Mouse (Mus musculus) lung, embryonic 14.5 days (tissue): ENCODE data around the gene Ccdc155. TPM values are rescaled to one million over a fixed set of nuclear protein-coding genes. Genes with fewer than 3 reads are reported as not detected.
A peak's percentile ranks its signal among the peaks of the same experiment; 100 is the strongest.
"Not testable (repeated sequence)": the region's sequence is repeated elsewhere in the genome, so short reads cannot be mapped to it uniquely, and the experiment has no call there.

Experiments
- ATAC-seq: fragments of 200-750 bp; cut with Nextera tagmentation; 2 replicates; pipeline ENCODE4 v1.8.0; 2017; ENCODE audit warnings: mild to moderate bottlenecking, moderate TSS enrichment, moderate library complexity; ENCODE audit not compliant: insufficient read depth
- DNase-seq: peaks from one replicate; pipeline ENCODE4 v3.0.0-alpha.2; 2015
- H3K27ac ChIP-seq: fragments of 300-500 bp; sonication (generic); 2 replicates; pipeline ENCODE4 v1.5.1; 2014; ENCODE audit warnings: low read depth, mild to moderate bottlenecking, moderate library complexity
- H3K27me3 ChIP-seq: fragments of 300-500 bp; sonication (generic); 2 replicates; pipeline ENCODE4 v1.6.1; 2014; ENCODE audit warnings: low read length, control low read depth; ENCODE audit not compliant: insufficient read depth
- H3K36me3 ChIP-seq: fragments of 300-500 bp; sonication (generic); 2 replicates; pipeline ENCODE4 v1.6.1; 2014; ENCODE audit warnings: control low read depth; ENCODE audit not compliant: insufficient read depth
- H3K4me1 ChIP-seq: fragments of 300-500 bp; sonication (generic); 2 replicates; pipeline ENCODE4 v1.6.1; 2014; ENCODE audit warnings: antibody characterized with exemption, control low read depth; ENCODE audit not compliant: insufficient read depth
- H3K4me2 ChIP-seq: fragments of 300-500 bp; sonication (generic); 2 replicates; pipeline ENCODE4 v1.6.1; 2014; ENCODE audit warnings: mild to moderate bottlenecking
- H3K4me3 ChIP-seq: fragments of 300-500 bp; sonication (generic); 2 replicates; pipeline ENCODE4 v1.5.1; 2014; ENCODE audit warnings: low read depth, low read length
- H3K9ac ChIP-seq: fragments of 300-500 bp; sonication (generic); 2 replicates; pipeline ENCODE4 v1.6.1; 2014
- H3K9me3 ChIP-seq: fragments of 300-500 bp; sonication (generic); 2 replicates; pipeline ENCODE4 v1.6.1; 2016; ENCODE audit warnings: low read depth, low read length, control low read depth
- CTCF ChIP-seq: IDR thresholded peaks from 2 replicates; pipeline ENCODE4 v1.5.1; 2016; ENCODE audit warnings: antibody characterized with exemption, low read depth
- WGBS: fragments of 180-500 bp; shearing (Covaris S2); extraction: QIAGEN DNeasy Blood & Tissue Kit; methylation state at CpG from one replicate; pipeline ENCODE4 v1.1.7; 2014; 5-methylcytosine and 5-hydroxymethylcytosine counted together
- polyA plus RNA-seq: library from polyadenylated mRNA; unstranded; fragments of >200 nt; fragmentation: Nextera tagmentation; extraction: Ambion mirVana; gene quantifications from 2 replicates; pipeline ENCODE4 v1.2.1, GENCODE M21; 2014

Gene Ccdc155
- polyA plus RNA-seq, 1 experiment from 2014 or later = 0.38 TPM

DNA sequence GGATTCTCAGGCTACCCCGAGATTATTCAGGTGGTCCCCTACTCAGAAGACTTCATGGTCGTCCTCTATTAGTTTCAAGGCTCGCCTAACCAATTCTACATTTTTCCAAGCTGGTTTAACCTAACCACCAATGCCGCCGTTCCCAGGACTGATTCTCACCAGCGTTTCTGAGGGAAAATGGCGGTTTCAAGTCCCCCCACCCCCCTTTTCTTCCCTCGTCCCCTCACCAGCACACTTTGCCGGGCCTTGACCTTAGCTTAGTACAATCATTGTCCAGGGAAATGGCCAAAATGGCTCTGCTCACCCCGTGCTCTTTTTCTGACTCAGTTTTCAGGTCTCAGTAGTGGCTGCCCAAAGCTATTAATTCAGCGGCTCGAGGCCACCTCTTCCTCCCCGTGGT lies 29.3 kb downstream of the Ccdc155 start:
- no peak overlapping the region for H3K9ac ChIP-seq
- no peak overlapping the region for H3K4me3 ChIP-seq
- H3K27me3 ChIP-seq = peaks cover 66% of the 10 kb centered on the region
- H3K27ac ChIP-seq = no peak overlapping the region
- no peaks in the 10 kb centered on the region for H3K4me1 ChIP-seq
- ATAC-seq (no peak), DNase-seq (no peak)
- H3K9me3 ChIP-seq = 0 out of 2 replicates have a peak, but pooled peaks cover under 1% of the 10 kb centered on the region
- WGBS = 5% methylated on average over 13 of the region's 13 CpGs
- H3K4me2 ChIP-seq = no peak overlapping the region
- H3K36me3 ChIP-seq = no peaks in the 10 kb centered on the region
- TF ChIP-seq CTCF = no peak

DNA sequence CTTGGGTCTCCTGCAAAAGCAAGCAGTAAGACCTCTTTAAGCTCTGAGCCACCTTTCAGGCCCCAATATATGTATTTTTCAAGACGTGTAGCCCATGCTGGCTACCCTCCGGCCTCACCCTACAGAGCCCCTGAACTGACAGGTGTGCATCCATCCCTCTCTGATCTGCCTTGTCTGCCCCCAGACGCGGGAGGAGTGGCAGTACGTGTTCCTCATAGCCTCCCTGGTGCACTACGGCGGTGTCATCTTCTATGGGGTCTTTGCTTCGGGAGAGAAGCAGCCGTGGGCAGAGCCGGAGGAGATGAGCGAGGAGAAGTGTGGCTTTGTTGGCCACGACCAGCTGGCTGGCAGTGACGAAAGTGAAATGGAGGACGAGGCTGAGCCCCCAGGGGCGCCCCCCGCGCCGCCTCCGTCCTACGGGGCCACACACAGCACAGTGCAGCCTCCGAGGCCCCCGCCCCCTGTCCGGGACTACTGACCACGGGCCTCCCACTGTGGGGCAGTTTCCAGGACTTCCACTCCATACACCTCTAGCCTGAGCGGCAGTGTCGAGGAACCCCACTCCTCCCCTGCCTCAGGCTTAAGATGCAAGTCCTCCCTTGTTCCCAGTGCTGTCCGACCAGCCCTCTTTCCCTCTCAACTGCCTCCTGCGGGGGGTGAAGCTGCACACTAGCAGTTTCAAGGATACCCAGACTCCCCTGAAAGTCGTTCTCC lies 30.0 kb downstream of the Ccdc155 start:
- 4% methylated on average over 29 of the region's 29 CpGs for WGBS

DNA sequence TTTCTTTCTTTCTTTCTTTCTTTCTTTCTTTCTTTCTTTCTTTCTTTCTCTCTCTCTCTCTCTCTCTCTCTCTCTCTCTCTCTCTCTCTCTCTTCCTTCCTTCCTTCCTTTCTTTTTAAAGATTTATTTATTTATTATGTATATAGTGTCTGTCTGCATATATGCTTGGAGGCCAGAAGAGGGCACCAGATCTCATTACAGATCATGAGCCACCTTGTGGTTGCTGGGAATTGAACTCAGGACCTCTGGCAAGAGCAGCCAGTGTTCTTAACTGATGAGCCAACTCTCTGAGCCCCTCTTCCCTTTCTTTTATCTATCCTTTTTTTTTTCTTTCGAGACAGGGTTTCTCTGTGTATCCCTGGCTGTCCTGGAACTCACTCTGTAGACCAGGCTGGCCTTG lies 30.9 kb downstream of the Ccdc155 start:
- H3K9me3 ChIP-seq = peaks cover 17% of the 10 kb centered on the region
- ATAC-seq, DNase-seq, H3K4me1 ChIP-seq, H3K4me3 ChIP-seq, H3K9ac ChIP-seq, H3K36me3 ChIP-seq, H3K4me2 ChIP-seq, H3K27ac ChIP-seq: not testable (repeated sequence)
- 75% methylated on average over 1 of the region's 1 CpGs for WGBS
- TF ChIP-seq CTCF = peak; percentile 55
- peaks cover 65% of the 10 kb centered on the region for H3K27me3 ChIP-seq

More for the DNA sequence above, 30.0 kb downstream of the Ccdc155 start:
- H3K4me1 ChIP-seq = no peaks in the 10 kb centered on the region
- H3K27me3 ChIP-seq = peaks cover 65% of the 10 kb centered on the region
- no peak for TF ChIP-seq CTCF
- peak overlapping the region; percentile 13; the same call in 1 of the 2 replicates for H3K4me3 ChIP-seq
- no peak overlapping the region for H3K27ac ChIP-seq
- no peak overlapping the region for H3K9ac ChIP-seq
- no peaks in the 10 kb centered on the region for H3K36me3 ChIP-seq
- peak overlapping the region; percentile 26; the same call in 1 of the 2 replicates for H3K4me2 ChIP-seq
- peaks cover 7% of the 10 kb centered on the region; the same call in 1 of the 2 replicates for H3K9me3 ChIP-seq
- ATAC-seq (no peak), DNase-seq (no peak)

DNA sequence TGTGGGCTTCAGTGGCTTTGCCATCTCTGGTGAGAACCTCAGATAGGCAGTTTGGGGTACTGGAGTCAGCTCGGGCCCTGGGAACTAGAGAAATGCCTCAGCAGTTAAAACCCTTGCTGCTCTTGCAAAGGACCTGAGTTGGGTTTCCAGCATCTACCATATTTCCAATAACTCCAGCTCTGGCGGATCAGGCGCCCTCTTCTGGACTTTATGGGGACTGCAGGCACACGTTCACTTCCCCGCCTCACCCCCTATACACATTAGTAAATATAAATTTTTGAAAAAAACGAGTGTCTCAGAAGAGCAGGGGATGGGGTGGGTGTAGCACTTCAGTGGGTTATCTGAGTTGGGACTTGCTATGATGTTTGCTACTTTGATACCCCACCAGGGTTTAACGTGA lies 31.7 kb downstream of the Ccdc155 start:
- peak; percentile 46 for TF ChIP-seq CTCF
- H3K36me3 ChIP-seq = no peaks in the 10 kb centered on the region
- H3K4me3 ChIP-seq = no peak overlapping the region
- DNase-seq (no peak), ATAC-seq (no peak)
- no peak overlapping the region for H3K27ac ChIP-seq
- WGBS = 54% methylated on average over 7 of the region's 7 CpGs
- H3K4me2 ChIP-seq = no peak overlapping the region
- H3K9me3 ChIP-seq = peaks cover 17% of the 10 kb centered on the region
- no peak overlapping the region for H3K9ac ChIP-seq
- H3K4me1 ChIP-seq = no peaks in the 10 kb centered on the region
- H3K27me3 ChIP-seq = peaks cover 65% of the 10 kb centered on the region

DNA sequence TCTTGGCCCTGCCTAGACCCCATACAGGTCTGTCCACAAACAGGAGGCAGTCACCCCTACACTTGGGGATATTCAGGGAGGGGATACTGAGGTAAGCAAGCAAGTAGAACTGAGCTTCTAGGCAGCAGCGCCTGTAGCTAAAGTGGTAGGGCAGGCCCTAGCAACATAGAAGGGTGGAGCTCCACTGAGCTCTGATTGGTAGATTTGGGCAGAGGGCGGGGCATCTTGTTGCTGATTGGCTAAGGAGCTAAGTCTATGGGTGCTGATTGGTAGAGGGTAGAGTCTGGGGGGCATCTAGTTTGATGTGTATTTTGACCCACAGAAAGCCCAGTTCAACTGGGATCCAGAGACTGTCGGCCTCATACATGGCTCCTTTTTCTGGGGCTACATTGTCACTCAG lies 35.2 kb downstream of the Ccdc155 start:
- Histone ChIP-seq H3K27me3 (peaks cover 65% of the 10 kb centered on the region), H3K36me3 (no peaks in the 10 kb centered on the region), H3K9ac (no peak overlapping the region), H3K4me2 (no peak overlapping the region), H3K4me3 (no peak overlapping the region), H3K27ac (no peak overlapping the region), H3K4me1 (no peaks in the 10 kb centered on the region), H3K9me3 (peaks cover 17% of the 10 kb centered on the region)
- no peak for DNase-seq
- no peak for TF ChIP-seq CTCF
- 85% methylated on average over 3 of the region's 3 CpGs for WGBS
- no peak for ATAC-seq

DNA sequence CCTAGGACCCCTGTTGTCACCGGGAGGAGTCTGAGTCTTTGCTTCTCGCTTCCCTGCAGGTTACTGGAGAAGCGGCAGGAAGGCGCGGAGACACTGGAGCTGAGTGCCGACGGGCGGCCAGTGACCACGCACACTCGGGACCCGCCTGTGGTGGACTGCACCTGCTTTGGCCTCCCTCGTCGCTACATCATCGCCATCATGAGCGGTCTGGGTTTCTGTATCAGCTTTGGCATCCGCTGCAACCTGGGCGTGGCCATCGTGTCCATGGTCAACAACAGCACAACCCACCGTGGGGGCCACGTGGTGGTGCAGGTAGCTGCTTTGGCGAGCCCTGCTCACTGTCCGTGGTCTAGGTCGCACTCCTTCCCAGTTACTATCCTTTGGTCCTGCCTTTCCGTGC lies 36.0 kb downstream of the Ccdc155 start:
- WGBS = 6% methylated on average over 24 of the region's 24 CpGs
- Histone ChIP-seq H3K4me3 (no peak overlapping the region), H3K4me2 (no peak overlapping the region), H3K36me3 (no peaks in the 10 kb centered on the region), H3K9ac (no peak overlapping the region), H3K27ac (no peak overlapping the region), H3K4me1 (no peaks in the 10 kb centered on the region), H3K9me3 (peaks cover 17% of the 10 kb centered on the region), H3K27me3 (peaks cover 67% of the 10 kb centered on the region)
- TF ChIP-seq CTCF = no peak
- ATAC-seq (no peak), DNase-seq (no peak)

DNA sequence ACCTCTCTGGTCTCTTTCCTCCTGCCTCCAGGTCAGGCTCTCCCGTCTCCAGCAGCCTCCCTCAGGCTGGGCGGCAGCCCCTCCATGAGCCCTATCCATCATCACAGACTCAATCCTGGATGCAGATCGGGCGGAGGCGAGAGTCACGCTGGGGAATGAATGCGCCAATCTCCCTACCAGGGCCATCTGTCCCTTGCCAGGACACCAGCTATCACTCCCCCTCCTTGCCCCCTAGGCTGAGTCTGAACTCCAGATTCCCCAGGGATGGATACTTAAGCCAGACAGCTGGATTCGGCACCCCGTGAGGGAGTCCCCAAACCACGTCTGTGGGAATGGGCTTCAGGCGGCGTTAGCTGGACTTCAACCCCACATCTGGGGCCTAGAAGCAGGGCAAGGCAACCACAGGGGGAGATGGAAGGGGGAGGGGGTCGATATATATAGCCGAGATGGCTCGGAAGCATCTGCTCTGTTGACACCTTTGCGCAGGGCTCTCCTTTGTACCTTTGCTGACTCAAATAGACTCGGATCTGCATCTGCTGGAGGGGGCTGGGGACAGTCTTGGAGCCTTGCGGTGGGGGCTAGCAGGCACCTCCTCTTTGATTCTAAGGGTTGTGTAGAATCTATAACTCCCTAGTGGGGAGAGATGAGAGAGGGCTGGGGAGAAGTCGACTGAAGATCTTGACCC lies 36.8 kb downstream of the Ccdc155 start:
- no peaks in the 10 kb centered on the region for H3K36me3 ChIP-seq
- DNase-seq = no peak
- H3K4me3 ChIP-seq = no peak overlapping the region
- H3K4me1 ChIP-seq = no peaks in the 10 kb centered on the region
- H3K4me2 ChIP-seq = no peak overlapping the region
- H3K27ac ChIP-seq = no peak overlapping the region
- ATAC-seq = no peak
- TF ChIP-seq CTCF = no peak
- 3% methylated on average over 19 of the region's 19 CpGs for WGBS
- no peak overlapping the region for H3K9ac ChIP-seq
- peaks cover 17% of the 10 kb centered on the region for H3K9me3 ChIP-seq
- peaks cover 74% of the 10 kb centered on the region for H3K27me3 ChIP-seq
